Mouse (Mus musculus) adipocyte (in vitro differentiated cells): Measurements from ENCODE around the gene Gng13.
A peak's percentile ranks its signal among the peaks of the same experiment; 100 is the strongest.
"Not testable (repeated sequence)": the region's sequence is repeated elsewhere in the genome, so short reads cannot be mapped to it uniquely, and the experiment has no call there.

Source experiments
- DNase-seq: peaks from one replicate; pipeline ENCODE4 v3.0.0-alpha.2; 2016; ENCODE audit warnings: low spot score

Gng13 gene

DNA sequence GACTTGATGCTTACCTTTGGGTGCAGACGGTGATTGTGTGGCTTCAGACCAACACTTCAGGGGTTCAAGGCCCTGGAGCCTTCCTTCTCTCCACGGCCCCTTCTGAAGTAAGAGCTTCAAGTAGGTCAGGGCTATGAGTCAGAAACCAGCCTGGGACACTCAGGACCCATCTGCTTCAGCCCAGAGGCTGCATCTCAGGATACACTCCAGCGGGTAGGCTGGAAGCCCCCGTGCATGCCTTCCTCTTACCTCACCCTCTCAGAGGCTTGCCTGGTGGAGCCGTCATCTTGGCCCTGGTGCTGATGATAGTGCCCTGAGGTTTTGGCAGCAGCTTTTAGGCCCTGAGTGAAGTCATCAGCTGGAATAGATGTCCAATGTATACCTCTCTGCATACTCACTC is 18.3 kb downstream of the Gng13 start:
- DNase-seq = no peak

DNA sequence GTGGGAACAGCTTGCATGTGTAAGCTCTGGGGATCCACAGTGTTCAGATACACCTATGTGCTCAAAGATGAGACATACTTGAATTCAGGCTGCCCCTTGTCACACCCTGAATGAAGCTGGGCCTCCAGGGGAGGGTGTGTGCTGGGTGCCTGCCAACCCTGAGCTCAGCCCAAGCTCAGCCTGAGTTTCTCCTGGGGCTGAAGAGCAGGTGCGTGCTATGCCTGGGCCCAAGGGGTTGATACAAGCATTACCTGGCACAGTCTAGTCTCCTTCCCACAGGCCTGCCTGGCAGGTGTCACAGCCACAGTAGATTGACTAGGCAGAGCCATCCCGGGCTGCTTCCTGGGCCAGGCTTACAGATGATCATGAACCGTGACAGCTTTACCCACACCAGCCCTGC is 18.8 kb downstream of the Gng13 start, which contains the start of gene Mslnl:
Mslnl (plus strand) TSS at position 298 of the 400 bp plus-strand sequence.
- no peak for DNase-seq

DNA sequence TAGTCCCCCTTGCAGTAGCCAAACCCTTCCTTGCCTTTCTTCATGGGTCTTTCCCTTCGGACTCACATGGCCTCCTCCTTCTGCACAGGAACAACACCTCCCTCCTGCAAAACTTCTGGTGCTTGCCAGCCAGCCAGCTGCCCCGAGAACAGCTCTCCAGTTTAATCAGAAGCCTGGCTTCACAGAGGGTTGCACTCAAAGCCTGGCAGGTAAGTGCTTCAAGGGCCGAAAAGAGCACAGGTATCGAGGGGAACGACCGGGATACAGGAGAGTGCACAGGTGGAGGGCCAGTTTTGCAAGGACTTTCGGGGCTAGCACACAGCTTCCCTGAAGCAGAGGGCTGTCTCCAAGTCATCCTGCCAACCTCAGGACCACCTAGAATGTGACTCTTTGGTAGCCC is 21.9 kb downstream of the Gng13 start:
- no peak for DNase-seq

DNA sequence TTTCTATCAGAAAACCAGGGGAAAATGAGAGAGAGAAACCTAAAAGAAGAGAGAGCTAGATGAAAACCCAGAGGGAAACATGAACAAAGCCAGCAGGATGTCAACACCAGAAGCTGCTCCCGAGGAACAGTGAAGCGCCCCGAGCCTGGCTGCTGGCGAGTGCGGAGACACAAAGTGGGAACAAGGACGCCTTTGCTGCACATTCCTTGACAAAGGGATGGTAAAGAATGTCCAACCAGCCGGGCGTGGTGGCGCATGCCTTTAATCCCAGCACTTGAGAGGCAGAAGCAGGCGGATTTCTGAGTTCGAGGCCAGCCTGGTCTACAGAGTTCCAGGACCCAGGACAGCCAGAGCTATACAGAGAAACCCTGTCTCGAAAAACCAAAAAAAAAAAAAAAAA is 24.5 kb downstream of the Gng13 start:
- DNase-seq = not testable (repeated sequence)

DNA sequence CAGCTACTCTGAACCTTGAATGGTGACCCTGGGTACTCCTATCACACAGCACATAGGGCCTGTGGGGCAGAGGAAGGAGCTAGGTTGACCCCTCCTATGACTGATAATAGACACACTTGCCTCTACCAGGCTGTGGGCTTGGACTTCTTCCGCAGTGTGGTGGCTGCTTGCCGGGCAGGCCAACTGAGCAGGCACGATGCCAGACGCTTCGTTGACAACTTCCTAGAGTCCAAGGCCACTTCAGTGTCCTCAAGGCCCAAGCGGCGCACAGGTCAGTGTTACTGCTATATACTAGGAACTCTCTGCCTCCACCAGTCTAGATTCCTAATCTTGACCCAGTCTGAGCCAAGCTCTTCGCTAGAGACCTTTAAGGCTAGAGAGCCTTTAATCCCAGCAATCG is 26.9 kb downstream of the Gng13 start:
- no peak for DNase-seq

DNA sequence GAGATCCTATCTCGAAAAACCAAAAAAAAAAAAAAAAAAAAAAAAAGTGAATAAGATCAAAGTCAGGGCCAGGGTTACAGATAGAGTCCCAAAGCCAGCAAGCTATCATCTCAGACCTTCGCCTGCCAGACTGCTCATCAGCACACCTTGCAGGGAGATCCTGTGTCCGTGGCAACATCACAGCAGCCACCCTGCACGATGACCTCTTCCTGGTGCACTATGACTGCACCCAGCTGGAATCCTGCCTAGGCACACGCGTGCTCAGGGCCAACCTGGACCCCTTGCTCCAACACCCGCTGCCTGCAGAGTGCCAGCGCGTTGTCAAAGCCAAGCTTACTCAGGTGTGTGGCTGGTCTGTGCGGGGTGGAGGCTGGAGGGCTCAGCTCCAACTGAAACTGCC is 27.3 kb downstream of the Gng13 start:
- DNase-seq = no peak

DNA sequence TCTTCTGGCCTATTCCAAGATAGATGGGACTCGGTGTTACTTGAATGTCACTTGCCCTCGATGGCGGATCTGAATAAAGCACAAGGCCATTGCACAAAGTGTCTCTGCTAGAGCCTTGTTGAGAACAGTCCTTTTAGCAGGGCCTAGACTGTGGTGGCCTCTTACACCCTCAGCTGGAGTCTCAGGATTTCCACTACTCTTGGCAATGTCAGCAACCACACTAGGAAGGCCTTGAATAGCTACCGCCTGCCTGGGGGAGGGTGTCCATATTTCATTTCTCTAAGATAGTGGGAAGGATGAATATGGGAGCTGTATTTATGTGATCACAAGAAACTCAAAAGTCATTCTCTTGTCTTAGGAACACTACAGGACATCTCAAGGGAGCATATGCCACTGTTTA is 31.3 kb downstream of the Gng13 start:
- DNase-seq = no peak

DNA sequence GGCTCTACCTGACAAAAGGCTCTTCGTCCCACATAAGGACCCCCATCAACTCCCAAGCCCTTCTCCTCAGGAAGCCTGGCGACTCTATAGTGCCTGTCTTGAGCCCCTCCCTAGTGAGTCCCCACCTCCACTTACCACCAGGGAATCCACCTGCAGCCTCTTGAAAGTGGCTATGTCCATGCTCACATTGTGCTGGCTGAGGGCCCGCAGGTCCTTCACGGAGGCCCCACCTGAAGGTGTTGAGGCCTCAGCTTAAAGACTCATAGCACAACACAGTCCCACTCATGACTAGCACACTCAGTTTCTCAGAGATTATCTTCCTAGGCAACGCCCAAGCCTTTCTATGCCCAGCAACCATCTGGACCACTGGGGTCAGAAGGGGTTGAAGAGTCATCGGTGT is 32.3 kb downstream of the Gng13 start:
- no peak for DNase-seq

DNA sequence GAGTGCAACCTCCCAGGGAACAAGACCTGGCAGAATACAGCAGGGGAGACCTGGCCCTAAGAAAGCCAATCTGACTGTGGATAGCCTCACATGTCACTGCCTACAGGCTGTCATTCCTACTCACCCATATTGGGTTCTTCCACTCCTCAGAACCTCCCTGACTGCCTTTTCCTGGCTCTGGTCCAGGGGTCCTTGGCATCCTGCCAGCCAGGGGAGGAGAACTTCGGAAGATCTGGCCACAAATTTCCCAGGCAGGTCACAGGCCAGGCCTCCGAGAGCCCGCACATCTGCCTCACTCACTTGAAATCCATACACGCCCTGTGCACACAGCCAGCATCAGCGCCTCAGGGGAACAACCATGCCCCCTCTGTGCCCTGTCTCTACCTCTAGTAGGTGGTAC is 34.5 kb downstream of the Gng13 start:
- peak; percentile 66 for DNase-seq

DNA sequence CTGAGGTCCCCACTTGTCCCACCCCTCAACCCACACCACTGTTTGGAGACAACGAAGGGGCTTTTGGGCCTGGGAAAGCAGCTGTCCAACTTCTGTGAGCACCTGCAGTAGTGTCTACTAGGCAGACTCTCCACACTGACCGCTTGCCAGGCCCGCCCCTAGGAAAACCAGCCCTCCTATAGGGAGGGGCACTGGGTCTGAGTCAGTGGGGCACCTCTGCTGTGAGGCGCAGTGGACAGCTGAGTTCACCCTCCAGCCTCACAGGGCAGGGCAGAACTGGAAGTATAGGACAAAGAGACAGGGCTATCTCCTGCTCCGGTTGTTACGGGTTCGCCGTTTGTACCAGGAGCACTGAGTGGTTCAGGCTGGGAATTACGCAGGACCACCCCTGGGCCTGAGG is 37.3 kb downstream of the Gng13 start, which contains the start of gene Msln:
Msln (minus strand) TSS at position 138 of the 400 bp plus-strand sequence.
- DNase-seq = no peak

DNA sequence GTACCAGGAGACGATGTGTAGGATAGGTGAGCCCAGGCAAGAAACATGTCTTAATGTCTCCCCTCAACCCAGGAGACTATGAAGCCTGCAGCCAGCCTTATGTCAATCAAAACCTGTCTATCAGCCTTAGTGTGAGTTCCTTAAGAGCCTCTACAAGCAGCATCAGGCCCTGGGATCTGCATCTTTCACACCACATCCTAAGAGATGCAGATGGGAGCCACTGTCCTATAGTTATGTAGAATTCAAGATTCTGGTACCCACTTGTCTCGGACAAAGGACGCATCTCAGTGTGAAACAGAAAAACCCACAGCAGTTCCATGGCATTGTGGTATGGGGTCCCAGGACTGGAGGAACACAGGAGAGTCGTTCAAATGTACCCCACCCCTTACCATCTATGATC is 38.1 kb downstream of the Gng13 start:
- no peak for DNase-seq

DNA sequence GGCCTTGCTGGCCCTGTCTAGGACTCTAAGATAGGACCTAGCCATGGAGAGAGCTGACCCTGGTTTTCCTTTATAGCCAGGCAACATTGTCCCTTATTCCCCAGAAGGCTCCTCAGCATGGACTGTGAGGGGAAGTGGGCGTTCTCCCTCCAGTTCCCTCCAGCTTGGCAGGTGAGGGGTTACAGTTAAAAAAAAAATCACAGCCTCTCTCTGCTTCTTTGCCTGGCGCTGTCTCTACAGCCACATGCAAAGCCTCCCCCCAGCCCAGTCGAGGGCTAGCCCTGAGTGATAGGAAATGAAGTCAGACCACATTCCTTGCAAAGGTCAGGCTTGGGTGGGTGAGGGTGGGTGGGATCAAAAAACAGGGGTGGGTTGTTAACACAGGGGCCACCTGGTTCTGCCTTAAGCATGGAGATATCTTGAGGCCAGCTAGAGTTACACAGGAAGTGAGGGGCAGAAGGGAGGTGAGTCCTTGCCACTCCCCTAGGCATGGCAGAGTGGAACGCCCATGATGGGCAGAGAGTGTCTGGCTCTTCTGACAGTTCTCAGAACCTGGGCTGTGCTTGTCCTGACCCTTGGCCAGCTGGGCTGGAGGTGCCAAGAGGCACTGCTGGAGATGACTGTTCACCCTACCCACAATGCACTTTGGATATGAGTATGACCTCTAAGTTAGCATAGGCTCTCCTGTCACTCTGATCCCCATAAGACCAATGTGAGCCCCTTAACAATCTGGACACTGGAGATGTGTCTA is 38.8 kb downstream of the Gng13 start:
- DNase-seq = peak; percentile 40

DNA sequence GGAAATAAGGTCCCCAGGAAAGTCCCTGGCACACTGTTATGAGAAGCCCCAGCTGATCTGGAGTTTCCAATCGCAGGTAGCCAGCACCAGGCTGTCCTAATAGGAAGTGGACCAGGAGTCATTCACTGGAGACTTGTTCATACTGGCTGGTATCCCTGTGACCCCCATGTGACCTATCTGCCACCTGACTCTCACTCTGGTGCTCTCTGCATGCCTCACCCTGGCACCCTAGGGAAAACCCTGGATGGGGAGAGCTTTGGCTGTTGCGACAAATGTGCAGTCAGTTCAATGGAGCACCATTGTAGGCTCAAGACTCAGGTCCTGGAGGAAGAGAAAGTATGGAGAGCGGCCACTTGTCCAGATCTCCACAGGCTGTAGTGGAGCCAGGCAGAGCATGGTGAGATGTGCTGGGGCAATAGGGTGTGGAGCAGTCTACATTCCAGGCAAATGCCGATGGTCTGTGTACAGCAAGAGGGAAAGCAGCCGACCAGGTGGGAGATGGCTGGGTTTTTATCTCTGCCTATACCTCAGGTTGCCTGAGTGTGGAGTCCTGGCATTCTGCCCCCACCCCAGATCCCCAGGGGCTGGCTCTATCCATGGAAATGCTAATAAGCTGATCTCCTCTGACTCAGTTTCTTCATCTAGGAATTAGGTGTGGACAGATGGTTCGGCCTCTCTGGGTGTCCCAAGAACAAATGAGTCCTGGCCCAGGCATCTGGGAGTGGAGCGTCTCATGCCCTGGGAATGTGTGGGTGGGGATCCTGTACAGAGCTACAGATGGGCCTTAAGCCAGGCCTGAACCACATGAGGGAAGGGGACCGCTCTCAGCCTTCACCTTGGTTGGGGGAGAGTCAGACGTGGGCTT is 39.6 kb downstream of the Gng13 start:
- DNase-seq = peak; percentile 27

DNA sequence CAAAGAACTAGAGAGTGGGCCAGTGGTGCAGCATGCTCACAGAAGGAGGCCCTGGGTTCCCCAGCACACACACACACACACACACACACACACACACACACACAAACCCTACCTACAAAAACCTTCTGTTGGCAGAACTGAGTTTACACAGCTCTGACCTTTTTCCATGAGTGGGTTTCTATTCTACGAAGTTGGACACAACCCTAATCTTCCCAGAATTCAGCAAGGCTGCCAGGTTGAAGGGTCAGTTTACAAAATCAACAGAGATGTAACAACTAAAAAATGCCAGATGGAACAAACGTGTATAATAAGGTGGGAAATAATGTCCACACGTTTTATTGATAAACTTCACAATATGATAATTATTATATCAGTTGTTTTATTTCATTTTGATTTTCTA is 40.7 kb downstream of the Gng13 start:
- DNase-seq = no peak

DNA sequence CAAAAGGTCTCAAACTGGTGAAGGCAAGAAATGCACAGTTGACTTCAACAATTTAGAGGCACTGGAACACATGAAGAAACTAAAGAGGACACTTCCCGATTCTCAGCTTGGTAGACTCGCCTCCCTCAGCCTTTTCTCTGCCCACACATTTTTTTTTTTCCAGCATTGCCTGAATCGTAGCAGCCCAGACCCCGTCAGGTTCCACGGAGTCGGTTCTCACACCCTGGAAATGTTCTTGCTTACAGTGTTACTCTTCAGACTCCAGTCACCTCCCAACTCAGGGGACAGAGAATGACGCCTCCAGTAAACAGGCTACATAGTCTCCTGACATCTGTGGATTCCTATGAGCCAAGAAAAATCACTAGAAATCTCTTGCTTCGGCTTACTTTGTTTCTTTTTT is 43.2 kb downstream of the Gng13 start:
- no peak for DNase-seq

DNA sequence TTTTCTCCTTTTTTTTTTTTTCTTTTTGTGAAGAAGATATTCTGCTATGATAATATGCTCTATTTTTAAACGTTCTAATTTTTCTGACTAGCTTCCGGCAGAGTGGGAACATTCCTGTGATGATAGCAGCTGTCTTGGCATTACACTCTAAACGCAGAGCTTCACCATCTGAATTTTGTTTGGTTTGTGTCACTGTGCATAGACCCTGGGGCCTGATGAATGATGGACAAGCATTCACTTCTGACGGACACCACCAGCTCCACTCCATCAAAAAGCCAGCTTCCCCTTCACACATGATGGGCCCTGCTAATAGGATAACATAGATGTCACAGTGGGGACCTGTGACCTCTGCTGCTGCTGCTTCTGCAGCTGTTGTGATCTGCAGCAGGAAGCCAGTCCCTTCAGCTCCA is 44.6 kb downstream of the Gng13 start:
- no peak for DNase-seq

DNA sequence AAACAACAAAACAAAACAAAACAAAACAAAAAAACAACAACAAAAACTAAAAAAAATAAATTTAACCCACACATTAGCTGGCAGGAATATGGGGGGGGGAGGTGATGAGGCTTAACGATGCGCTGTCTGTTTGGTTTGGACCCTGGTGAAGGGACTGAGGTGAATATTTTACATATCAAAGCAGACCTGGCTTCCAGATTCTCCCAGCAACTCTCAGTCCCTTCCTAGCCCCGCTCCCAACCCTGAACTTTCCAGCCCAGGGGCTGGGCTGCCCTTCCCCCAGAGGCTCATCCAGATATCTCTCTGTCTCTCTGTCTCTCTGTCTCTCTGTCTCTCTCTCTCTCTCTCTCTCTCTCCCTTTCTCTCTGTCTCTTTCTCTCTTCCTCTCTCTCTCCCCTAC is 45.6 kb downstream of the Gng13 start:
- no peak for DNase-seq

DNA sequence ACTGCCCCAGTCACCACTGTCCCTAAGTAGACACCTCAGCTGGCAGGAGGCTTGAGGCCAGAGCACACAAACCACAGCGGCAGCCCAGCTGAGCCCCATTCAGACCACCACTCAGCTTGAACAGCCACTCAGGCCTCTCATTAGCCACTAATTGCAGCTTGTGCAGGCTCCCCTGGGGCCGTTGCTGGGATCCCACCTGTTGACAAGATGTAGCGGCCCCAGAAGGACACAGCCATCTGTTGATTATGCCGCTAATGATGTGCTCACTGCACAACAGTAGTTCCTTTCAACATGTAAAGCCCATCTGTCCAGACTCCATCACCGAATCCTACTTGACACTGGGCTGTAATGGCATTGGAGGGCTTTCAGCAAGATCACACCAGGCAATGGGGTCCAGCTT is 48.9 kb downstream of the Gng13 start:
- no peak for DNase-seq
